Mouse (Mus musculus) kidney, embryonic 15.5 days (tissue): ENCODE measurements around the gene Zc3h12a. TPM values are rescaled to one million over a fixed set of nuclear protein-coding genes. Genes with fewer than 3 reads are reported as not detected.

Source experiments
- ATAC-seq: fragments of 200-750 bp; cut with Nextera tagmentation; replicated peaks from 2 replicates; pipeline ENCODE4 v1.8.0; 2017; ENCODE audit warnings: moderate TSS enrichment; ENCODE audit not compliant: low FRiP score
- H3K27ac ChIP-seq: fragments of 300-500 bp; sonication (generic); 2 replicates; pipeline ENCODE4 v1.5.1; 2015; ENCODE audit warnings: mild to moderate bottlenecking, inconsistent platforms
- H3K27me3 ChIP-seq: fragments of 300-500 bp; sonication (generic); 2 replicates; pipeline ENCODE4 v1.6.1; 2015; ENCODE audit warnings: inconsistent platforms
- H3K36me3 ChIP-seq: fragments of 300-500 bp; sonication (generic); 2 replicates; pipeline ENCODE4 v1.6.1; 2015; ENCODE audit warnings: inconsistent platforms
- H3K4me1 ChIP-seq: fragments of 300-500 bp; sonication (generic); 2 replicates; pipeline ENCODE4 v1.6.1; 2015; ENCODE audit warnings: inconsistent platforms
- H3K4me2 ChIP-seq: fragments of 300-500 bp; sonication (generic); 2 replicates; pipeline ENCODE4 v1.6.1; 2015; ENCODE audit warnings: moderate library complexity, mild to moderate bottlenecking, inconsistent platforms
- H3K4me3 ChIP-seq: fragments of 300-500 bp; sonication (generic); replicated peaks from 2 replicates; pipeline ENCODE4 v1.5.1; 2015; ENCODE audit warnings: mild to moderate bottlenecking, inconsistent platforms
- H3K9ac ChIP-seq: fragments of 300-500 bp; sonication (generic); 2 replicates; pipeline ENCODE4 v1.6.1; 2015; ENCODE audit warnings: mild to moderate bottlenecking, inconsistent platforms
- H3K9me3 ChIP-seq: fragments of 300-500 bp; sonication (generic); replicated peaks from 2 replicates; pipeline ENCODE4 v1.6.1; 2016; ENCODE audit warnings: inconsistent platforms
- WGBS: fragments of 180-500 bp; shearing (Covaris S2); methylation state at CpG from one replicate; pipeline ENCODE4 v1.1.7; 2015; ENCODE audit warnings: mixed read lengths; 5-methylcytosine and 5-hydroxymethylcytosine counted together
- polyA plus RNA-seq: library from polyadenylated mRNA; unstranded; fragments of >200 nt; fragmentation: Nextera tagmentation; extraction: Ambion mirVana; gene quantifications from 2 replicates; pipeline ENCODE4 v1.2.1, GENCODE M21; 2015

Gene Zc3h12a
- polyA plus RNA-seq, 1 experiment from 2014 or later: 0.44 TPM

DNA sequence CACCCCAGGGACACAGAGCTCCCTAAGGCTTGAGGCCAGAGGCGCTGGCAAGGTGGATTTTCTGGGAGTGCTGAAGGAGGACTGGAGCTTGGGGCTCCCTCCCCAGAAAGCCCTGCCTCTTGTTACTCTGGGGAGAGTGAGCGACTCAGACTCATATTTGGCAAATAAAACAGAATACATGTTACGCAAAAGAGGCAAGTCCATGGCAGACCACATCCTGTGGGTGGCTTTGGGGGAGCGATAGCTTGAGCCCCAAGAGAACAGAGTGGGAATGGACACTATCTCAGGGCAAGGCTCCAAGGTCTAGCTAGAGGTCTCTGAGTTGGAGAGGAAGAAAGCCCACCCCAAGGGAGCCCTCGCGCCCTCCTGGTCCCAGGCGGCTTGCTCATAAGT lies 4.4 kb downstream of the Zc3h12a start:
- Histone ChIP-seq H3K27me3 (peaks cover 13% of the 10 kb centered on the region; the same call in 1 of the 2 replicates), H3K36me3 (peaks cover 7% of the 10 kb centered on the region; the same call in 1 of the 2 replicates), H3K27ac (peak overlapping the region; percentile 54), H3K9me3 (no peaks in the 10 kb centered on the region), H3K9ac (no peak overlapping the region), H3K4me1 (peaks cover 51% of the 10 kb centered on the region), H3K4me2 (peak overlapping the region; percentile 21; the same call in 1 of the 2 replicates), H3K4me3 (no peak overlapping the region)
- 77% methylated on average over 7 of the region's 7 CpGs for WGBS
- no peak for ATAC-seq

DNA sequence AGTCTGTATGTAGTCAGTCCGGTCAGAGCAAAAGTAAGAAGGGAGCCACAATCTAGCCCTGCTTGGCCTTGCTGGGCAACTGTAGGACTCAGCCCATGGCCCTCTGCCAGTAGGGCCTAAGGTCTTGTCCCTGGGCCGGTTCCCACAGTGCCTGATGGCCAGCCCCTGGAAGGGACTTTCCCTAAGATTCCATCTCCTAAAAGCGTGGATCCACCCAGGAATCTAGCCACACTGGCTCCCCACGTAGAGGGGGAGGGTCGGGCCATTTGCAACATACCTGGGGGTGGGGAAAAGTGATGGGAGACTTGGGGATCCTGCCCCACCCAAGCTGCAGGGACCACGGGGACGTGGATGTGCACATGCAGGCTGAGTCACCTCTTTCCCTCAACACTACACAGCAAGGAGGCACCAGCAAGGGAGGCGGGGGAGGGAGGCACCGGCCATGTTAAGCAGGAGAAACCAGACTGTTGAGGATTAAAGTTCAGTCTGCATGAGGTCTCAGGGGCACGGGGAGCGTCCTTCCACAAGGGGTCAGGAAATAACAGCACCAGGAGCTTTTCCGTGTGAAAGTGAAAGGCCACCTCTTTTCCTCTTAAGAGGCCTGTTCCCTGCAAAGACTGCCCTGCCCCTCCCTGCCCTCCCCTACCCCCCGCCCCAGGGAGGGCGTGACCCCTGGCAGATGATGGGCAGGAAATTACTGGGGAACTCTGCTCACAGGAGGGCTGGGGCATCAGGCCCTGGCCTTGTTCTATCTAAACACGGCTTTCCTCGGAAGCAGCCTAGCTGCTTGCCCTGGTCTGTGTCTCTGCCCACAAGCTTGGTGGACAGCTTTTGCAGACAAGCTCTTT lies 5.0 kb downstream of the Zc3h12a start:
- H3K9ac ChIP-seq: no peak overlapping the region

DNA sequence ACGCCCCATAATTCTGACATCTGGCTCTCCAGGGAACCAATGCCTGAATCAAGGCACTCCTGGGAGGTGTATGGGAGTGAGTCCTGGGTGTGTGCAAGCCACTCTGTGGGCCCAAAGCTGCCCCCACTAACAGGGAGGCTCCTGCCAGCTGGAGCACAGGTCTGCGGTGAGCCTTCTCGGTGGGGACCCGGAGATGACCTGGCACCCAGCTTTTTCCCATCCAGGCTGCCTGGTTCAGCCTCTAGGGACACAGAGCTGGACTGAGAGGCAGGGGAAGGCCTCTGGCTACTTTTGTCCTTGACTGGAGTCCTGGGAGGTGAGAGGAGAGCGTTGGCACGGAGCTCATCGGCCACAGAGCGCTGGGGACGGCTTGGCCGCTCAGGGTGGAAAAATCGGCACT lies 7.9 kb downstream of the Zc3h12a start:
- ATAC-seq: no peak
- H3K27me3 ChIP-seq: no peaks in the 10 kb centered on the region
- no peaks in the 10 kb centered on the region for H3K9me3 ChIP-seq
- H3K4me2 ChIP-seq: no peak overlapping the region
- no peak overlapping the region for H3K9ac ChIP-seq
- no peak overlapping the region for H3K4me3 ChIP-seq
- peaks cover 7% of the 10 kb centered on the region; the same call in 1 of the 2 replicates for H3K36me3 ChIP-seq
- H3K4me1 ChIP-seq: peaks cover 48% of the 10 kb centered on the region
- H3K27ac ChIP-seq: no peak overlapping the region
- 90% methylated on average over 11 of the region's 11 CpGs for WGBS

More for the DNA sequence above, 5.0 kb downstream of the Zc3h12a start:
- no peaks in the 10 kb centered on the region for H3K9me3 ChIP-seq
- peak overlapping the region; percentile 54 for H3K27ac ChIP-seq
- WGBS: 20% methylated on average over 16 of the region's 16 CpGs
- H3K4me1 ChIP-seq: peaks cover 45% of the 10 kb centered on the region
- H3K4me2 ChIP-seq: peak overlapping the region; percentile 21; the same call in 1 of the 2 replicates
- no peak overlapping the region for H3K4me3 ChIP-seq
- ATAC-seq: no peak
- H3K27me3 ChIP-seq: peaks cover 11% of the 10 kb centered on the region; the same call in 1 of the 2 replicates
- peaks cover 7% of the 10 kb centered on the region; the same call in 1 of the 2 replicates for H3K36me3 ChIP-seq

DNA sequence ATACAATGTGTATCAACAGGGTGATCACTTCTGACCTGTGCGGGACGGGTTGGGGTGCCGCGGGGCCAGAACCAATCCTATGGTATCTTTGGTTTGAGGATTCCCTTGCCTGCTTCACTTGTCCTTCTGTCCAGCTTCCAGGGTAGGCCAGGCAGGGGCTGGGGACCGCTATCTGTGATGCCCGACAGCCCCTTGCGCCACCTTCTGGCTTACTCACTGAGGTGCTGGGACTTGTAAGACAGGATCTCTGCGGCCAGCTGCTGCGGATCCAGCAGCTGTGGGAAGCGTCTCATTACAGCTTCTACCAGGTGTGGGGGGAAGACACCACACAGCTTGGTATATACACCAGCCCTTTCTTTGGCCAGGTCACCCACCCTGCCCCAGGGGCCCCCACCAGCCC lies 8.6 kb downstream of the Zc3h12a start:
- H3K4me2 ChIP-seq: no peak overlapping the region
- no peak overlapping the region for H3K27ac ChIP-seq
- peaks cover 42% of the 10 kb centered on the region for H3K4me1 ChIP-seq
- H3K9me3 ChIP-seq: no peaks in the 10 kb centered on the region
- H3K9ac ChIP-seq: no peak overlapping the region
- 27% methylated on average over 10 of the region's 10 CpGs for WGBS
- H3K4me3 ChIP-seq: no peak overlapping the region
- no peak for ATAC-seq
- peaks cover 7% of the 10 kb centered on the region; the same call in 1 of the 2 replicates for H3K36me3 ChIP-seq
- H3K27me3 ChIP-seq: no peaks in the 10 kb centered on the region

DNA sequence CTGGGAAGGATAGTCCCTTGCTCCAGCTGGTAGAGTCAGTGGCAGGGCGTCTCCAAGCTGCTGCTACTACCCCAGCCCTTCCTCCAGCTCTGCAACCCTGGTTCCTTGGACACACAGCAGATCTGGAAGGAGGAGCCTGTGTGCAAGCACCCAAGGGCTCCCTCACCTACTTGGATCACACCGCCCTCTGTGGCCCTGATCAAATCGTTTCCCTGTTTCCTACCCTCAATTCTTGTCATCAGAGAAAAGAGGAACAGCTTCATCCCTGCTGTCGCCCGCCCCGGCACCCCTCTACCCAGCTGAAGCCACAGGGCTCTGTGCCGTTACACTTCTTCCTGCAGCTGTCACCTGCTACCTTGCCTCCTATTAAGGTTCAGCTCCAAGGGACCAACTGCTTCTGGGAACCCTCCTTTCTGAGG lies 9.7 kb downstream of the Zc3h12a start:
- Histone ChIP-seq H3K27me3 (no peaks in the 10 kb centered on the region), H3K4me2 (no peak overlapping the region), H3K36me3 (peaks cover 7% of the 10 kb centered on the region; the same call in 1 of the 2 replicates), H3K4me1 (peaks cover 34% of the 10 kb centered on the region), H3K9me3 (no peaks in the 10 kb centered on the region), H3K4me3 (no peak overlapping the region), H3K27ac (no peak overlapping the region), H3K9ac (no peak overlapping the region)
- WGBS: 80% methylated on average over 7 of the region's 7 CpGs
- no peak for ATAC-seq

DNA sequence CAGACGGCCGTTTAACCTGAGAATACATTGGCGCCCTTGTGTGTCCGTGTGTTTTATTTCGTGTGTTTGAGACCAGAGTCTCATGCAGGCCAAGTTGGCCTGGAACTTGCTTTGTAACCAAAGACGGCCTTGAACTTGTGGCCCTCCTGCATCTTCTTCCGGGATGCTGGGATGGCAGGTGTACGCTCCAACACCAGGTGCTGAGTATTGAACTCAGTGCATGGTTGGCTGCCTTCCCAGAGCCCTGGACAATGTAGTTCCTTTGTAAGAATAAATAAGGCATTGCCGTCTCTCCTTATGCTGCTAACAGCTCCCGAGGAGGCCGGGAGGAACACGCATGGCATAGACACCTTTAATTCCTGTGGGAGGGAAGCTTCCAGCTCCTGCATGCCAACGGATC lies 10.7 kb downstream of the Zc3h12a start:
- Histone ChIP-seq H3K4me3 (no peak overlapping the region), H3K4me1 (peaks cover 25% of the 10 kb centered on the region), H3K27me3 (no peaks in the 10 kb centered on the region), H3K9me3 (no peaks in the 10 kb centered on the region), H3K27ac (no peak overlapping the region), H3K36me3 (peaks cover 7% of the 10 kb centered on the region; the same call in 1 of the 2 replicates), H3K4me2 (no peak overlapping the region), H3K9ac (no peak overlapping the region)
- ATAC-seq: no peak
- 70% methylated on average over 13 of the region's 13 CpGs for WGBS

DNA sequence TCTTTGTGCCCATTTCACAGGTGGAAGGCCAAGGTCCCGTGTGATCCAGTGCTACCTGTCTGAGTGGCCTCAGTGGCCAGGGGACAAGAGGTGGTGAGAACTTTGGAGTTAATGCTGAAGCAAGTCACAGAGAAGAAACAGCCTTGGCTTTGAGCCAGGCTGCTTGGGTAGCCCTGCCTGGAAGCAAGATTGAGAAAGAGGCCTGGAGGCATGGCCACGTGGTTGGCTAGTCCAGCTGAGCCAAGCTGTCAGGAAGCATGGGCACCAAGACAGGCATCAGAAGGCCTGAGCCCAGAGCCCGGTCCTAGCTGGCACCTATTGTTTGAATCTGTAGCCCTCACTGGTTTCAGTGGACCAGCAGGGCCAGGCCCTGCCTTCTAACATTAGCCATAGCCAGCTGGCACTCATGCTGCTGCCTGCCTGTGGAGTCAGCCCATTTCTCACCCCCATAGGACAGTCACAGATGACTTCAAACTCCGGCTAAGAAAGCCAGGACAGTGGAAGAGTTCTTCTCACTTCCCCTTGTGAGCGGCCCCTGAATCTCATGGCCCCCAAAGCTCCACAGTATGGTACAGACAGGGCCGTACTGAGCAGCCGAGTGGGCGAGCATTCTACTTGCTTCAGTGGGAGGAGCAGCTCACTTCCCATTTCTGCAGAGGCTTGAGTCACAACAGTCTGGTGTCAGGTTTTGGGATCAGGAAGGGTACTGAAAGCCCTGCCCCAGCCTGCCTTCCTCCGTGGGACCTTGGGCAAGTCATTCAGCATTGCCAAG lies 11.4 kb downstream of the Zc3h12a start:
- Histone ChIP-seq H3K27ac (peak overlapping the region; percentile 79), H3K4me3 (no peak overlapping the region), H3K9ac (no peak overlapping the region), H3K4me1 (peaks cover 22% of the 10 kb centered on the region), H3K4me2 (no peak overlapping the region), H3K27me3 (no peaks in the 10 kb centered on the region), H3K36me3 (peaks cover 13% of the 10 kb centered on the region; the same call in 1 of the 2 replicates), H3K9me3 (no peaks in the 10 kb centered on the region)
- no peak for ATAC-seq
- 61% methylated on average over 9 of the region's 9 CpGs for WGBS

DNA sequence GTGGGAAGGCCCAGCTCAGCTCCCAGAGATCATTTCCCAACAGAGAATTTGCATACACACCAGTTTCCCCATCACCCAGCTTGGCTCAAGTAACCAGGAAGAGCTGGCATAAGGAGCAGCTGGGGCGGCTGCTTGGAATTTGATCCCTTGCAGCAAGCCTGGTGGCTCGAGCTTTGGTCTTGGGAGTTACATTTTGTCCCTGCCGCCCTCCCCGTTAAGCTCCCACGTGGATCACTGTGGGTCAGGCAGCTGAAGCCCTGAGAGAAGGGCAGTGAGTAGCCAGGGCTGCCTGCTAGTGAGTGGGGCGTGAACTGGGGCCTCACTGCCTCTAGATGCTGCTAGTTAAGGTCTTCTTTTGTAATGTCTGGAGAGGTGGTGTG lies 11.9 kb downstream of the Zc3h12a start:
- Histone ChIP-seq H3K36me3 (peaks cover 14% of the 10 kb centered on the region), H3K4me1 (peaks cover 22% of the 10 kb centered on the region), H3K27me3 (no peaks in the 10 kb centered on the region), H3K4me3 (no peak overlapping the region), H3K9me3 (no peaks in the 10 kb centered on the region), H3K27ac (peak overlapping the region; percentile 79), H3K9ac (no peak overlapping the region), H3K4me2 (no peak overlapping the region)
- 26% methylated on average over 6 of the region's 6 CpGs for WGBS
- ATAC-seq: no peak

DNA sequence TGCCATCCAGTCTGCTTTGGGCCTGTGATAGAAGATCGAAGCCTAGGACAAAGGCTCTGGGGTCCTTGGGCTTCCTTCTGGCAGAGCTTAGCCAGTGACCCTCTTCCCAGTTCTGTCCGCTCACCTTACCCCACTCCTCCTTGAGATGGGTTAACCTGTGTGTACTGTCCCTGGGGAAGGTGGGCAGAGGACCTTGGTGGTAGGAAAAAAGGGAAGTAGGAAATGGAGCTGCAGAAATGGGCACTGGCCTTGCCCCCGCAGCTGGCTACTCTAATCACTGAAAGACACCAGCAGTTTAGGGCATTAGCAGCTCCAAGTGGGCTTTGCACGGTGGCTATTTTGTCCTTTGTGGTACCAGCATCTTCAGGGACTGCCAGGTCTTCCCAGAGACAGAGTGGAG lies 12.6 kb downstream of the Zc3h12a start:
- Histone ChIP-seq H3K9me3 (no peaks in the 10 kb centered on the region), H3K9ac (no peak overlapping the region), H3K4me3 (no peak overlapping the region), H3K4me1 (peaks cover 22% of the 10 kb centered on the region), H3K27me3 (no peaks in the 10 kb centered on the region), H3K27ac (peak overlapping the region; percentile 79), H3K4me2 (no peak overlapping the region), H3K36me3 (peaks cover 19% of the 10 kb centered on the region)
- WGBS: 64% methylated on average over 4 of the region's 4 CpGs
- ATAC-seq: no peak

DNA sequence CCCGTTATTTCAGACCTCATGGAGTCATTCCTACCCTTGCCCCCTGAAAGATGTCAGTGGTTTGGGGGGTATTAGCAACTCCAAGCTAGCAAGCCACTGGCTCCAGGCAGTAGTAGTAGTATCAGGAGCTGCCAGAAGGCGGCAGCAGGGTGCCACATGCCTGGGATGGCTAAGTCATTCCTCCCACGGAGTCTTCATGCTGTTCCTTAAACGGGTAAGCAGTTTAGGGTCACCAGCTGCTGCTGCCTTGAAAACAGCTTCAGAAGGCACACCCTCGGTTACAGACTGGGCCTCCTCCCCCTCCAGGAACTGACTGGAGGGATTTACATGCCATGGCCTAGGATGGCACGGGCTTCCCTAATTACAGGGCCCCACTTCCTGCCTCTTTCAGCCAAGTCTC lies 13.0 kb downstream of the Zc3h12a start:
- WGBS: 5% methylated on average over 6 of the region's 6 CpGs
- Histone ChIP-seq H3K36me3 (peaks cover 23% of the 10 kb centered on the region), H3K4me3 (no peak overlapping the region), H3K9me3 (no peaks in the 10 kb centered on the region), H3K9ac (no peak overlapping the region), H3K4me2 (no peak overlapping the region), H3K4me1 (peaks cover 22% of the 10 kb centered on the region), H3K27me3 (no peaks in the 10 kb centered on the region), H3K27ac (peak overlapping the region; percentile 79)
- peak; percentile 56 for ATAC-seq

DNA sequence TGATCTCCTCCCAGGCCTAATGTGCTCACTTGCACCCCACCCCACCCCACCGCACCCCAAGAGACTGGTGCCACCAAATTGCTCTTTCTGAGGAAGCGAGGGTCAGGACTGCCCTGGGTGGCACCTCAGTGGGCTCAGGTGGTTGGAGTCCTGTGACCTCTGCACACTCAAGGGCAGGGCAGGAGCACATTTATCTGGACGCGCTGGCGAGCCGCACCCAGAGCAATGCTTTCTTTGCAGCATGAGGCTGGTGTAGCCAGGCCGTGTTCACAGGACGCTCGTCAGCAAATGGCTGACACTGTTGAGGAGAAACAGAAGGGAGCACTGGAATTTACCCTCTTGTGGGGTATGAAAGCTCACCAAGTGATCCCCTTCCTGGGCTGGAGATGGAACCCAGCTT lies 22.3 kb downstream of the Zc3h12a start:
- 89% methylated on average over 9 of the region's 9 CpGs for WGBS
- Histone ChIP-seq H3K9ac (no peak overlapping the region), H3K27ac (no peak overlapping the region), H3K36me3 (peaks cover 60% of the 10 kb centered on the region), H3K4me2 (no peak overlapping the region), H3K4me1 (no peaks in the 10 kb centered on the region), H3K9me3 (no peaks in the 10 kb centered on the region), H3K27me3 (no peaks in the 10 kb centered on the region), H3K4me3 (no peak overlapping the region)
- no peak for ATAC-seq

DNA sequence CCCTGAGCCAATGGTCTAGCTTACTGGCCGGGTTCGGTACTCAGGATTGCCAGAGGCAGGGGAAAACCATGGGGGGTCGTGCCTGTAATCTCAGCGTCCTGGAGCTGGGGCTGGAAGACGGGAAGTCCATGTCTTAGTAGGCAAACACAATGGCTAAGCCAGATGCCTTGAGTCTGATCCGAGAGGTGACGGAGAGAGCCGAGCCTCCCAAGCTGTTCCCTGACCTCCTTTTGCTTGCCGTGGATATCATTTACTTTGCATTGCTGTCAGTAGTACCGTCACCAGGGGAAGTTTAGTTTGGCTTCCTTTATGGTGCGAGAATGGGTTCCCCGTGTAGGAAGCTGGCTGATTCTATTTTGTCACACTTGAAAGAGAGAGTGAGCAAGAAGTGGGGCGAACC lies 26.3 kb downstream of the Zc3h12a start:
- ATAC-seq: no peak
- no peak overlapping the region for H3K4me3 ChIP-seq
- no peak overlapping the region for H3K4me2 ChIP-seq
- H3K27me3 ChIP-seq: no peaks in the 10 kb centered on the region
- H3K27ac ChIP-seq: no peak overlapping the region
- WGBS: 80% methylated on average over 13 of the region's 13 CpGs
- no peaks in the 10 kb centered on the region for H3K4me1 ChIP-seq
- H3K9ac ChIP-seq: no peak overlapping the region
- H3K36me3 ChIP-seq: peaks cover 37% of the 10 kb centered on the region
- no peaks in the 10 kb centered on the region for H3K9me3 ChIP-seq
